ENCODE assay signal across 8 mouse cellular contexts in the genomic region with DNA sequence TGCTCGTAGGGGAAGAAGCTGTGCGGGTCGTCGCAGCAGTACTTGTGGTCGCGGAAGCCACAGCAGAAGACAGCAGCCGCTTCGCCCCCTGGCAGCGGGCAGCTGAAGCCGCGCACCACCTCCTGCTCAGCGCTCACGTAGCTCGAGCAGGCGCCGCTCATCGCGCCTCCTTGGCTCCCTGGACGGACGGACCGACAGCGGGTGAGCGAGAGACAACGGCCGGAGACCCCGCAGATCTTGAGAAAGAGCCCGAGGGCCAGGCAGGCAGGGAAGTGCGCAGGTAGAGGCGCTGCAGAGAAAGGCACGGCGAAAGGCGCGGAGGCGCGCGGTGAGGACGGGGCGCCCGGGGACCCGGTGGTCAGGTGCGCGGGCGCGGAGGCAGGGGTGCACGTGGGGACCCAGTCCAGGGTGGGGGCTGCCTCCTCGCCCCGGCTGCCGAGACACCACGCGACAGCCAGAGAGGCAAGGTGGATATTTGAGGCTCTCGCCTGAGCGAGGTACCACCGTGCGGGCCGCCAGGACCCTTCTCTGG. TPM values are rescaled to one million over a fixed set of nuclear protein-coding genes. Genes with fewer than 3 reads are reported as not detected.
DNase-seq lines count a peak whose midpoint lies in the region; ATAC-seq and TF ChIP-seq lines count a peak whose summit lies in the region.

A gene (minus strand): TSS at position 167 of the 532 bp plus-strand sequence.

- no peak for ATAC-seq in kidney, embryonic 15.5 days (replicated peaks; ENCODE audit: low FRiP score)
- ATAC-seq in liver, postnatal 0 days: peak; percentile 27; the same call in 1 of the 2 replicates
- ATAC-seq in stomach, postnatal 0 days (ENCODE audit: low FRiP score, low TSS enrichment): no peak
- no peak for ATAC-seq in erythroid progenitor cell, adult 5-6 weeks (replicated peaks; ENCODE audit: low FRiP score, poor library complexity, severe bottlenecking)

- H3K9me3 ChIP-seq in kidney, embryonic 15.5 days (replicated peaks): no peaks in the 10 kb centered on the region
- H3K9me3 ChIP-seq in hindbrain, embryonic 10.5 days: no peaks in the 10 kb centered on the region
- H3K9me3 ChIP-seq in liver, postnatal 0 days (ENCODE audit: low read length): no peaks in the 10 kb centered on the region
- H3K9me3 ChIP-seq in stomach, postnatal 0 days (ENCODE audit: control insufficient read depth, low read length): no peaks in the 10 kb centered on the region

- no peaks in the 10 kb centered on the region for H3K36me3 ChIP-seq in kidney, embryonic 15.5 days
- no peaks in the 10 kb centered on the region for H3K36me3 ChIP-seq in hindbrain, embryonic 10.5 days
- no peaks in the 10 kb centered on the region for H3K36me3 ChIP-seq in liver, postnatal 0 days (replicated peaks; ENCODE audit: insufficient read depth, low read length)
- H3K36me3 ChIP-seq in stomach, postnatal 0 days (ENCODE audit: control insufficient read depth, insufficient read depth, low read length): no peaks in the 10 kb centered on the region

- peak within 1 kb of the TSS; percentile 53 for H3K9ac ChIP-seq in kidney, embryonic 15.5 days
- peak within 1 kb of the TSS; percentile 53; the same call in 1 of the 2 replicates for H3K9ac ChIP-seq in liver, postnatal 0 days (replicated peaks)
- peak within 1 kb of the TSS; percentile 53 for H3K9ac ChIP-seq in stomach, postnatal 0 days (ENCODE audit: low read length)

- 2% methylated on average over 55 of the region's 55 CpGs for WGBS in kidney, embryonic 15.5 days
- WGBS in hindbrain, embryonic 10.5 days: 2% methylated on average over 55 of the region's 55 CpGs
- 3% methylated on average over 51 of the region's 55 CpGs for WGBS in liver, postnatal 0 days (ENCODE audit: insufficient replicate concordance)
- 5% methylated on average over 53 of the region's 55 CpGs for WGBS in stomach, postnatal 0 days

- TF ChIP-seq EP300 in liver, postnatal 0 days (IDR thresholded peaks at IDR 0.05; ENCODE audit: low read depth): no peak
- no peak for TF ChIP-seq EP300 in stomach, postnatal 0 days (optimal IDR thresholded peaks at IDR 0.05)

- peak within 1 kb of the TSS; percentile 92 for H3K4me2 ChIP-seq in kidney, embryonic 15.5 days
- peak within 1 kb of the TSS; percentile 66 for H3K4me2 ChIP-seq in liver, postnatal 0 days (ENCODE audit: low read depth, low read length)
- peak within 1 kb of the TSS; percentile 70 for H3K4me2 ChIP-seq in stomach, postnatal 0 days (replicated peaks; ENCODE audit: low read depth)

- H3K27ac ChIP-seq in kidney, embryonic 15.5 days: no peak within 1 kb of the TSS
- peak within 1 kb of the TSS; percentile 85 for H3K27ac ChIP-seq in hindbrain, embryonic 10.5 days
- no peak within 1 kb of the TSS for H3K27ac ChIP-seq in liver, postnatal 0 days (ENCODE audit: low read depth)
- no peak within 1 kb of the TSS for H3K27ac ChIP-seq in stomach, postnatal 0 days (replicated peaks)

- H3K4me3 ChIP-seq in kidney, embryonic 15.5 days (replicated peaks): peak within 1 kb of the TSS; percentile 52
- H3K4me3 ChIP-seq in hindbrain, embryonic 10.5 days: peak within 1 kb of the TSS; percentile 61
- peak within 1 kb of the TSS; percentile 38 for H3K4me3 ChIP-seq in liver, postnatal 0 days (ENCODE audit: low read depth, low read length)
- peak within 1 kb of the TSS; percentile 37 for H3K4me3 ChIP-seq in stomach, postnatal 0 days (ENCODE audit: low read depth, low read length)

- 0 out of 2 replicates have a peak, but pooled peaks have one; percentile 9 for TF ChIP-seq CTCF in liver, postnatal 0 days (IDR thresholded peaks at IDR 0.05; ENCODE audit: low read depth)
- TF ChIP-seq CTCF in stomach, postnatal 0 days (IDR thresholded peaks at IDR 0.05; ENCODE audit: low read depth): peak; percentile 36; the same call in 1 of the 2 replicates

- DNase-seq in kidney, postnatal 14 days: no peak
- DNase-seq in embryo, embryonic 9.5 days (ENCODE audit: extremely low spot score): peak; percentile 55
- peak; percentile 53 for DNase-seq in hindbrain, embryonic 10.5 days (ENCODE audit: low spot score)
- no peak for DNase-seq in liver, postnatal 0 days
- DNase-seq in stomach, postnatal 0 days (ENCODE audit: low spot score): peak; percentile 33
- DNase-seq in layer of hippocampus, postnatal 36 days: no peak

- H3K27me3 ChIP-seq in kidney, embryonic 15.5 days: peaks cover 35% of the 10 kb centered on the region
- peaks cover 48% of the 10 kb centered on the region for H3K27me3 ChIP-seq in hindbrain, embryonic 10.5 days (ENCODE audit: insufficient read depth, poor library complexity, severe bottlenecking)
- H3K27me3 ChIP-seq in liver, postnatal 0 days (ENCODE audit: insufficient read depth, low read length): peaks cover 19% of the 10 kb centered on the region
- no peaks in the 10 kb centered on the region for H3K27me3 ChIP-seq in stomach, postnatal 0 days (ENCODE audit: control insufficient read depth, insufficient read depth, low read length)

- peaks cover 23% of the 10 kb centered on the region for H3K4me1 ChIP-seq in kidney, embryonic 15.5 days
- peaks cover 45% of the 10 kb centered on the region for H3K4me1 ChIP-seq in hindbrain, embryonic 10.5 days (replicated peaks)
- peaks cover 7% of the 10 kb centered on the region for H3K4me1 ChIP-seq in liver, postnatal 0 days (ENCODE audit: insufficient read depth)
- H3K4me1 ChIP-seq in stomach, postnatal 0 days (replicated peaks; ENCODE audit: control insufficient read depth, insufficient read depth): no peaks in the 10 kb centered on the region; the same call in 1 of the 2 replicates

RNA-seq across cellular contexts. Expression of the gene that starts here (rescaled TPM):
- polyA plus RNA-seq in kidney, embryonic 15.5 days (2015; fragmentation: Nextera tagmentation; extraction: Ambion mirVana): 1.0 and 1.7 TPM in 2 replicates
- 1.1 and 2.4 TPM in 2 replicates for polyA plus RNA-seq in hindbrain, embryonic 10.5 days (2016; fragmentation: Nextera tagmentation; extraction: Ambion mirVana)
- 0.26 and 0.52 TPM in 2 replicates for polyA plus RNA-seq in liver, postnatal 0 days (2015; fragmentation: Nextera tagmentation; extraction: Ambion mirVana)
- 4.5 and 4.9 TPM in 2 replicates for polyA plus RNA-seq in stomach, postnatal 0 days (2015; fragmentation: Nextera tagmentation; extraction: Ambion mirVana)
- not detected for total RNA-seq in layer of hippocampus, postnatal 36 days (2021)
- not detected in 2 replicates for total RNA-seq in erythroid progenitor cell, adult 5-6 weeks (2015; ENCODE audit: low replicate concordance)
- not detected in 2 replicates for total RNA-seq in erythroid progenitor cell, adult 5-6 weeks (2017; ENCODE audit: low replicate concordance)

Comparison
In these comparisons a context has a peak if more than half of its experiments do, and no peak if none do; other contexts are left out.
1. Peak in ATAC-seq, H3K4me3 ChIP-seq, H3K9ac ChIP-seq and H3K4me2 ChIP-seq in liver, postnatal 0 days; RNA of the gene not detected or under 1 TPM.
2. DNase-seq: peak in embryo, embryonic 9.5 days (single experiment), hindbrain, embryonic 10.5 days (single experiment) and stomach, postnatal 0 days (single experiment); none in kidney, postnatal 14 days (single experiment), liver, postnatal 0 days (single experiment) and layer of hippocampus, postnatal 36 days (0 of 2).
3. Peak in every context shown above with its lines, with median percentiles within 50 percentile points of each other: H3K4me2 ChIP-seq, H3K4me3 ChIP-seq and H3K9ac ChIP-seq.